Mouse (Mus musculus) erythroblast, embryonic 14.5 days (primary cell): ENCODE results near the gene Rnf8.

Experiments
- GATA1 ChIP-seq: IDR thresholded peaks from 2 replicates; pipeline ENCODE4 v1.6.1; 2012; ENCODE audit warnings: low read length, inconsistent platforms, mixed read lengths
- TAL1 ChIP-seq: IDR thresholded peaks from 3 replicates; pipeline ENCODE4 v1.6.1; 2012; ENCODE audit warnings: low read length, inconsistent platforms, mixed read lengths

- TF ChIP-seq GATA1 (no peak), TAL1 (no peak)
Measured at GRCm38 (mm10) chr17:29683127-29683526, 68.5 kb downstream of the Rnf8 start.
